Mouse (Mus musculus) kidney, postnatal 14 days (tissue): ENCODE data around the gene Tmtc1.

Experiments
- DNase-seq: peaks from one replicate; pipeline ENCODE4 v3.0.0; 2022; ENCODE audit warnings: mixed read lengths

Gene Tmtc1

GRCm38 (mm10) chr6:148443726-148444701, at the start of gene Tmtc1:
Gene Tmtc1, minus strand, starts transcription at chr6:148444389.
- peak; percentile 86 for DNase-seq

GRCm38 (mm10) chr6:148491849-148492248, 47.7 kb upstream of the Tmtc1 start:
- DNase-seq: no peak

GRCm38 (mm10) chr6:148486756-148487155, 42.6 kb upstream of the Tmtc1 start:
- no peak for DNase-seq

GRCm38 (mm10) chr6:148481894-148482293, 37.7 kb upstream of the Tmtc1 start:
- DNase-seq: no peak

- no peak for DNase-seq
Measured at GRCm38 (mm10) chr6:148479671-148480237, 35.6 kb upstream of the Tmtc1 start.

- no peak for DNase-seq
Measured at GRCm38 (mm10) chr6:148478350-148478749, 34.2 kb upstream of the Tmtc1 start.

- no peak for DNase-seq
Measured at GRCm38 (mm10) chr6:148472289-148472688, 28.1 kb upstream of the Tmtc1 start.

- DNase-seq: peak; percentile 12
Measured at GRCm38 (mm10) chr6:148467924-148468389, 23.8 kb upstream of the Tmtc1 start.

- DNase-seq: peak; percentile 32
Measured at GRCm38 (mm10) chr6:148467170-148467921, 23.2 kb upstream of the Tmtc1 start.

- DNase-seq: no peak
Measured at GRCm38 (mm10) chr6:148459636-148460035, 15.4 kb upstream of the Tmtc1 start.

- no peak for DNase-seq
Measured at GRCm38 (mm10) chr6:148455470-148455869, 11.3 kb upstream of the Tmtc1 start.

- DNase-seq: no peak
Measured at GRCm38 (mm10) chr6:148454740-148455139, 10.6 kb upstream of the Tmtc1 start.

GRCm38 (mm10) chr6:148448151-148448550, 4.0 kb upstream of the Tmtc1 start:
- no peak for DNase-seq

GRCm38 (mm10) chr6:148446113-148446512, 1.9 kb upstream of the Tmtc1 start:
- no peak for DNase-seq

- no peak for DNase-seq
Measured at GRCm38 (mm10) chr6:148444796-148445195, 607 bp upstream of the Tmtc1 start.

- peak; percentile 5 for DNase-seq
Measured at GRCm38 (mm10) chr6:148443291-148443725, 881 bp downstream of the Tmtc1 start.

GRCm38 (mm10) chr6:148442671-148443290, 1.4 kb downstream of the Tmtc1 start:
- peak; percentile 13 for DNase-seq

- DNase-seq: peak; percentile 9
Measured at GRCm38 (mm10) chr6:148441871-148442270, 2.3 kb downstream of the Tmtc1 start.

GRCm38 (mm10) chr6:148439101-148439500, 5.1 kb downstream of the Tmtc1 start:
- DNase-seq: no peak

- DNase-seq: no peak
Measured at GRCm38 (mm10) chr6:148437565-148437964, 6.6 kb downstream of the Tmtc1 start.

GRCm38 (mm10) chr6:148436441-148437001, 7.7 kb downstream of the Tmtc1 start:
- no peak for DNase-seq

- no peak for DNase-seq
Measured at GRCm38 (mm10) chr6:148421577-148421976, 22.6 kb downstream of the Tmtc1 start.
